Mouse (Mus musculus) retina, adult 2 months (tissue): ENCODE measurements around the gene Mc3r.

ENCODE experiments used
- DNase-seq: peaks from one replicate; pipeline ENCODE4 v3.0.0-alpha.2; 2012; ENCODE audit warnings: low read depth, low spot score

Gene Mc3r

DNA sequence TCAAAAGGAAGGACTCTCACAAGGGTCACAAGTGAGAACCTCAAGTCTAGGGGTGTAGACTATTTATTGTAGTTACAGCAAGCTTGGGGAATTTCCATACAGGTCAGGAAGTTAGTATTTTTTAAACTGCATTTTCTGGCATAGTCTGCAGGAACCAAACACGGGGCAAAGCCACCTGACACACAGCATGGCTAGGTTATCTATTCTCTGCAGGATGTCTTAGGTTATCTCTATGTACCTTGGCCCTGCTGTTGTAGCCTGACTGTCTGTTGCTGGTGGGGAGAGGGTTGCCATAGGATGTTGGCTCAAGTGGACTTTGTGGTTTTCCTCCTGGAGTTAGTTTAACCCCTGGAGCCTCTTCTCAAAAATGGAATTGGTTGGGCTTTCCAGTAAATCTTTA, 49.8 kb downstream of the Mc3r start:
- no peak for DNase-seq

- DNase-seq, result no peak
These were observed 50.2 kb downstream of the Mc3r start for GRCm38 (mm10) chr2:172298542-172298941.

DNA sequence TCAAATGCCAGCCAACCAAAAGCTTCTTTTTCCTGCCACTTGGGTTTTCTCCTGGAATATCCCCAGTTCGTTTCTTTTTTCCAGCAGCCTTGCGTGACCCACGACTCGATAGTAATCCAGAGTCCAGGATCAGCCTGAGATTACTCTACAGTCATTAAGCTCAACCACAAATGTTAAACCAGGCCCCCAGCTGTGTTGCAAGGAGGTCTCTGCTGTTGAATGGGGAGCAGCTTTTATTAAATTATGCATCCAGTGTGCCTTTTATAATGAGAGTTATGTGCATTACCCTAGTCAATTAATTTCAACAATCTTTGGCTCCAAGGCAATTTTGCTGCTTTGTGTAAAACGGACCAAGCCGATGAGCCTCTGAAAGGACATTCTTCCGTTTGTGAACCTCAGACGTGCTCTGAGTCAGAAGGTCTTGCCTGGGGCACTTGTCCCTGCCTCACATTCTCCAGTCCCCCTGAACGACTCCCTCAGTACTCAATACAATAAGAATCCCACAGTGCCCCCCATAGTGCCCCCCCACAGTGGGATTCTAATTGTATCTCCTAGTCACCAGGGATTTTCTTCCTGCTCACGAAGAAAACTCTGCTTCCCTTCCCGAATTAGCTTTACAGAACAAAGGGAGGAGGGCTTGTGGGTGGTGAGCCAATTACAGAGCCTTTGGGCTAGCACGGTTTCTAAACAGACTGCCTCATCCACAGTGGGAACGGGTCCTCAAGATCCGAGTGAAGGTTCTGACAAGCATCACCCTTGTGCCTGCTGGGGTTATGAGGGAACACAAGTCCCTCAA, 51.0 kb downstream of the Mc3r start:
- DNase-seq, result no peak
